Mouse (Mus musculus) liver, adult 2 months (tissue): Measurements from ENCODE around the gene Adgrv1.

Experiments
- CTCF ChIP-seq: fragments of 200-500 bp; IDR thresholded peaks from 2 replicates; pipeline ENCODE4 v1.5.1; 2011; ENCODE audit warnings: low read depth, low read length, control low read depth
- POLR2A ChIP-seq: fragments of 200-500 bp; IDR thresholded peaks from 2 replicates; pipeline ENCODE4 v1.6.1; 2011; ENCODE audit warnings: low read length, control low read depth; ENCODE audit not compliant: insufficient read depth; ENCODE audit errors: extremely low read depth

DNA sequence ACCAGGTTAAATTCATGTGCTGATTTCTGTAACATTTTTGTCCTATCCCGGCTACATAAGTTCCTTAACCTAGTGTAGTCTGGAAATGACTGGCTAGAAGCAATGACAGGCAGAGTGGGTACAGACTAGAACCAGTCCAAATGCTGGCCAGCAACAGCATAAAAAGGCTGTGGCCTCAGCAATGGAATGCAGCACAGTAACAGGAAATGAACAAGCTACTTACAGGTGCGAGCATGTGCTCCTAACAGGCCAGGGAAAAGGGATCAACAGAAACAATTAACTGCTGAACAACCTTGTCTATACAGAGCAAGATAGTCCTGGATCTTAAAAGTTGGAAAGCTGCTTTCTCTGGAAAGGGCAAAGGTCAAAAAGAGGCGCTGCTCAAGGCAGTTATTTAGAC is 135.9 kb downstream of the Adgrv1 start:
- no peak for TF ChIP-seq CTCF
- TF ChIP-seq POLR2A, result no peak
